Mouse (Mus musculus): Measurements from ENCODE around the gene Tnrc18. TPM values are rescaled to one million over a fixed set of nuclear protein-coding genes. Genes with fewer than 3 reads are reported as not detected.
A peak's percentile ranks its signal among the peaks of the same experiment; 100 is the strongest.

Gene Tnrc18
- polyA plus RNA-seq, 1 experiment from 2014 or later, result 17.1 TPM

GRCm38 (mm10) chr5:142801977-142802376 is 15.5 kb downstream of the Tnrc18 start:
- peaks cover 78% of the 10 kb centered on the region for H3K4me1 ChIP-seq (replicated peaks)
- 47% methylated on average over 2 of the region's 2 CpGs for WGBS
- H3K4me3 ChIP-seq, result no peak overlapping the region
- H3K27ac ChIP-seq, result peak overlapping the region; percentile 72
- no peaks in the 10 kb centered on the region for H3K9me3 ChIP-seq (replicated peaks)
- no peaks in the 10 kb centered on the region for H3K27me3 ChIP-seq
- H3K36me3 ChIP-seq, result peaks cover 10% of the 10 kb centered on the region
- H3K9ac ChIP-seq, result no peak overlapping the region
- no peak overlapping the region for H3K4me2 ChIP-seq
- ATAC-seq (replicated peaks; ENCODE audit: insufficient number of reproducible peaks, insufficient read depth, low FRiP score, low read depth), result no peak

DNA sequence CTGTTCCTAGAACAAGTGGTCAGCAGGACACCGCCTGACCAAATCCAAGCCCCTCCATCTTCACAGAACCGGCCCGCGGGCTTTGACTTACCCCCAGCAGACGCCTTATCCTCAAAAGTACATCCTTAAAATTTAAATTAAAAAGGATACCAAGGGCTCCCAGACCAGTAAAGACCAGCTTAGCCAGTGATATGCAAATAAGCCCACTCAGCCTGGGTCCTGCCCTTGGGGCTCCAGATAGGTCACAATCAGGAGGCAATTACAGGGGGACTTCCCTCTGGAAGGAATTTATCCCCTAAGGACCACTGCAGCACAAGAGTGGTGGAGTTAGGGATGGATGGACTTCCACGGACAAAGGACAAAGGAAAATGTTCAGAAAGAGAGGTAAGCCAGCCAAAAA is 16.8 kb downstream of the Tnrc18 start:
- 0 out of 2 replicates have a peak, but pooled peaks cover 3% of the 10 kb centered on the region for H3K36me3 ChIP-seq
- no peak overlapping the region for H3K9ac ChIP-seq
- no peaks in the 10 kb centered on the region for H3K27me3 ChIP-seq
- 41% methylated on average over 6 of the region's 6 CpGs for WGBS
- peaks cover 81% of the 10 kb centered on the region for H3K4me1 ChIP-seq (replicated peaks)
- no peak overlapping the region for H3K4me2 ChIP-seq
- H3K9me3 ChIP-seq (replicated peaks), result no peaks in the 10 kb centered on the region
- ATAC-seq (replicated peaks; ENCODE audit: insufficient number of reproducible peaks, insufficient read depth, low FRiP score, low read depth), result no peak
- H3K4me3 ChIP-seq, result no peak overlapping the region
- peak overlapping the region; percentile 72; the same call in 1 of the 2 replicates for H3K27ac ChIP-seq

GRCm38 (mm10) chr5:142800198-142800597 is 17.3 kb downstream of the Tnrc18 start:
- Histone ChIP-seq H3K4me1 (replicated peaks) (peaks cover 85% of the 10 kb centered on the region), H3K9me3 (replicated peaks) (no peaks in the 10 kb centered on the region), H3K9ac (no peak overlapping the region), H3K27me3 (no peaks in the 10 kb centered on the region), H3K27ac (no peak overlapping the region), H3K4me3 (no peak overlapping the region), H3K4me2 (no peak overlapping the region), H3K36me3 (no peaks in the 10 kb centered on the region)
- ATAC-seq (replicated peaks; ENCODE audit: insufficient number of reproducible peaks, insufficient read depth, low FRiP score, low read depth), result no peak
- whole genome bisulfite sequencing, result 30% methylated on average over 8 of the region's 8 CpGs

GRCm38 (mm10) chr5:142799259-142799658 is 18.2 kb downstream of the Tnrc18 start:
- Histone ChIP-seq H3K36me3 (no peaks in the 10 kb centered on the region), H3K27ac (no peak overlapping the region), H3K4me3 (no peak overlapping the region), H3K9ac (no peak overlapping the region), H3K9me3 (replicated peaks) (no peaks in the 10 kb centered on the region), H3K4me1 (replicated peaks) (peaks cover 85% of the 10 kb centered on the region), H3K4me2 (no peak overlapping the region), H3K27me3 (no peaks in the 10 kb centered on the region)
- no peak for ATAC-seq (replicated peaks; ENCODE audit: insufficient number of reproducible peaks, insufficient read depth, low FRiP score, low read depth)
- 75% methylated on average over 4 of the region's 4 CpGs for WGBS

- Histone ChIP-seq H3K27ac (peak overlapping the region; percentile 59), H3K9me3 (replicated peaks) (no peaks in the 10 kb centered on the region), H3K4me2 (peak overlapping the region; percentile 21; the same call in 1 of the 2 replicates), H3K4me3 (no peak overlapping the region), H3K36me3 (no peaks in the 10 kb centered on the region), H3K4me1 (replicated peaks) (peaks cover 87% of the 10 kb centered on the region), H3K9ac (0 out of 2 replicates have a peak overlapping the region, but pooled peaks have one; percentile 7), H3K27me3 (no peaks in the 10 kb centered on the region)
- 57% methylated on average over 12 of the region's 12 CpGs for WGBS
- no peak; the same call in 1 of the 2 replicates for ATAC-seq (replicated peaks; ENCODE audit: insufficient number of reproducible peaks, insufficient read depth, low FRiP score, low read depth)
Observed at GRCm38 (mm10) chr5:142798190-142798589, 19.3 kb downstream of the Tnrc18 start.

DNA sequence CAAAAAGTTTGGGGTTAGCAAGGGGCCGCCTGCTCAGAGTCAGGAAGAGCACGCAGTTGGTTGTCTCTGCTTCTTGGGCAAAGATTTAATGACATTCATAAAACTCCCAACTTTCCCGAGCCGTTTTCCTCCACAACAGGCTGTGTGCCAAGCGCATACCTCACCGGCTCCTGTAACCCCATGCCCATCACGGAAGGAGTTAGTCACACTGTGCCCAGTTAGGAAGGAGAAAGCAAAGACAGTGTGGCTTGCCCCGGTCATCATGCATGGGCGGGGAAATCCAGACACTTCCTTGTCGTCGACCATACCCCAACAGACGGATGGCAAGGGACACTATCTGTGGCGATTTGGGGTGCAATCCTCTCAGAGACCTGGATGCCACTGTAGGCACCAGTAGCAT is 19.8 kb downstream of the Tnrc18 start:
- Histone ChIP-seq H3K4me2 (peak overlapping the region; percentile 21), H3K36me3 (no peaks in the 10 kb centered on the region), H3K4me1 (replicated peaks) (peaks cover 88% of the 10 kb centered on the region), H3K27ac (peak overlapping the region; percentile 59), H3K9ac (0 out of 2 replicates have a peak overlapping the region, but pooled peaks have one; percentile 7), H3K9me3 (replicated peaks) (no peaks in the 10 kb centered on the region), H3K27me3 (no peaks in the 10 kb centered on the region), H3K4me3 (no peak overlapping the region)
- ATAC-seq (replicated peaks; ENCODE audit: insufficient number of reproducible peaks, insufficient read depth, low FRiP score, low read depth), result no peak
- WGBS, result 45% methylated on average over 13 of the region's 13 CpGs

GRCm38 (mm10) chr5:142796921-142797320 is 20.5 kb downstream of the Tnrc18 start:
- H3K27me3 ChIP-seq, result no peaks in the 10 kb centered on the region
- H3K4me3 ChIP-seq, result no peak overlapping the region
- H3K4me1 ChIP-seq (replicated peaks), result peaks cover 83% of the 10 kb centered on the region
- no peaks in the 10 kb centered on the region for H3K9me3 ChIP-seq (replicated peaks)
- H3K27ac ChIP-seq, result no peak overlapping the region
- H3K36me3 ChIP-seq, result no peaks in the 10 kb centered on the region
- no peak for ATAC-seq (replicated peaks; ENCODE audit: insufficient number of reproducible peaks, insufficient read depth, low FRiP score, low read depth)
- no peak overlapping the region for H3K4me2 ChIP-seq
- H3K9ac ChIP-seq, result peak overlapping the region; percentile 7; the same call in 1 of the 2 replicates
- WGBS, result 89% methylated on average over 4 of the region's 4 CpGs

GRCm38 (mm10) chr5:142794582-142794981 is 22.9 kb downstream of the Tnrc18 start:
- ATAC-seq (replicated peaks; ENCODE audit: insufficient number of reproducible peaks, insufficient read depth, low FRiP score, low read depth), result peak; percentile 37
- no peak overlapping the region for H3K9ac ChIP-seq
- H3K4me3 ChIP-seq, result peak overlapping the region; percentile 15; the same call in 1 of the 2 replicates
- peaks cover 63% of the 10 kb centered on the region for H3K4me1 ChIP-seq (replicated peaks)
- H3K27me3 ChIP-seq, result no peaks in the 10 kb centered on the region
- H3K9me3 ChIP-seq (replicated peaks), result no peaks in the 10 kb centered on the region
- 65% methylated on average over 13 of the region's 13 CpGs for WGBS
- peak overlapping the region; percentile 39; the same call in 1 of the 2 replicates for H3K27ac ChIP-seq
- no peak overlapping the region for H3K4me2 ChIP-seq
- peaks cover 4% of the 10 kb centered on the region for H3K36me3 ChIP-seq

DNA sequence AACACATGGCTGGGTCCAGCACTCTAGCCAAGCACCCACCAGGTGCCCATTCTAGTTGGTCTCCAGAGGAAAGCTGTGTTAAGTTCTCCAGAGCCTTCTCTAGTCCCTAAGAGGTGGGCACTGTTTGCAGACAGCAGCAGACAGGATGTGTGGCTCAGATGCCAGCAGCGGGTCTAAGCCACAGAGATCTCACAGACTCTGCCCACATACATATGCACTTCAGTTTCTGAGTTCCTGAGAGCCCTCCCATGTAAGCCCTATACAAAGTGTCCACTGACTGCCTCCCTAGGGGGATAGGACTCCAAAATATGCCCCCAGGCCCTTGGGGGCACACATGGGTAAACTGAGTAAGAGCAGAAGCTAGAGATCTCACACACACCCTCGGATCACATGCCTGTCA is 23.3 kb downstream of the Tnrc18 start:
- H3K36me3 ChIP-seq, result peaks cover 8% of the 10 kb centered on the region
- H3K27ac ChIP-seq, result peak overlapping the region; percentile 39; the same call in 1 of the 2 replicates
- WGBS, result 72% methylated on average over 2 of the region's 2 CpGs
- no peak overlapping the region for H3K9ac ChIP-seq
- ATAC-seq (replicated peaks; ENCODE audit: insufficient number of reproducible peaks, insufficient read depth, low FRiP score, low read depth), result no peak
- no peaks in the 10 kb centered on the region for H3K9me3 ChIP-seq (replicated peaks)
- peak overlapping the region; percentile 15; the same call in 1 of the 2 replicates for H3K4me3 ChIP-seq
- peaks cover 59% of the 10 kb centered on the region for H3K4me1 ChIP-seq (replicated peaks)
- no peaks in the 10 kb centered on the region for H3K27me3 ChIP-seq
- no peak overlapping the region for H3K4me2 ChIP-seq

GRCm38 (mm10) chr5:142792594-142792993 is 24.9 kb downstream of the Tnrc18 start:
- H3K4me3 ChIP-seq, result no peak overlapping the region
- H3K36me3 ChIP-seq, result peaks cover 24% of the 10 kb centered on the region
- no peak overlapping the region for H3K4me2 ChIP-seq
- H3K27me3 ChIP-seq, result no peaks in the 10 kb centered on the region
- no peak for ATAC-seq (replicated peaks; ENCODE audit: insufficient number of reproducible peaks, insufficient read depth, low FRiP score, low read depth)
- no peaks in the 10 kb centered on the region for H3K9me3 ChIP-seq (replicated peaks)
- H3K9ac ChIP-seq, result no peak overlapping the region
- WGBS, result 89% methylated on average over 4 of the region's 4 CpGs
- H3K4me1 ChIP-seq (replicated peaks), result peaks cover 44% of the 10 kb centered on the region
- H3K27ac ChIP-seq, result no peak overlapping the region

- no peak overlapping the region for H3K27ac ChIP-seq
- no peak overlapping the region for H3K9ac ChIP-seq
- 92% methylated on average over 23 of the region's 23 CpGs for WGBS
- no peaks in the 10 kb centered on the region for H3K27me3 ChIP-seq
- H3K4me2 ChIP-seq, result no peak overlapping the region
- peaks cover 36% of the 10 kb centered on the region for H3K36me3 ChIP-seq
- peaks cover 12% of the 10 kb centered on the region for H3K4me1 ChIP-seq (replicated peaks)
- H3K4me3 ChIP-seq, result no peak overlapping the region
- no peak for ATAC-seq (replicated peaks; ENCODE audit: insufficient number of reproducible peaks, insufficient read depth, low FRiP score, low read depth)
- no peaks in the 10 kb centered on the region for H3K9me3 ChIP-seq (replicated peaks)
Observed at GRCm38 (mm10) chr5:142788279-142788678, 29.2 kb downstream of the Tnrc18 start.

- H3K27ac ChIP-seq, result no peak overlapping the region
- H3K4me3 ChIP-seq, result no peak overlapping the region
- WGBS, result 88% methylated on average over 37 of the region's 37 CpGs
- peaks cover 39% of the 10 kb centered on the region for H3K36me3 ChIP-seq
- no peak for ATAC-seq (replicated peaks; ENCODE audit: insufficient number of reproducible peaks, insufficient read depth, low FRiP score, low read depth)
- H3K27me3 ChIP-seq, result no peaks in the 10 kb centered on the region
- H3K4me2 ChIP-seq, result no peak overlapping the region
- peaks cover 15% of the 10 kb centered on the region for H3K4me1 ChIP-seq (replicated peaks)
- no peaks in the 10 kb centered on the region for H3K9me3 ChIP-seq (replicated peaks)
- no peak overlapping the region for H3K9ac ChIP-seq
Observed at GRCm38 (mm10) chr5:142787304-142787905, 30.1 kb downstream of the Tnrc18 start.

Data from heart, embryonic 15.5 days (tissue).